Mouse (Mus musculus) testis, adult 2 months (tissue): ENCODE data around the gene Ryk.

Source experiments
- CTCF ChIP-seq: fragments of 200-500 bp; IDR thresholded peaks from 2 replicates; pipeline ENCODE4 v1.5.1; 2012; ENCODE audit warnings: low read depth, mild to moderate bottlenecking, inconsistent platforms, low read length, moderate library complexity; ENCODE audit not compliant: control insufficient read depth, insufficient read depth, insufficient replicate concordance
- POLR2A ChIP-seq: fragments of 200-500 bp; IDR thresholded peaks from 2 replicates; pipeline ENCODE4 v1.6.1; 2012; ENCODE audit warnings: low read depth, mild to moderate bottlenecking, inconsistent platforms, low read length, moderate library complexity; ENCODE audit not compliant: control insufficient read depth

DNA sequence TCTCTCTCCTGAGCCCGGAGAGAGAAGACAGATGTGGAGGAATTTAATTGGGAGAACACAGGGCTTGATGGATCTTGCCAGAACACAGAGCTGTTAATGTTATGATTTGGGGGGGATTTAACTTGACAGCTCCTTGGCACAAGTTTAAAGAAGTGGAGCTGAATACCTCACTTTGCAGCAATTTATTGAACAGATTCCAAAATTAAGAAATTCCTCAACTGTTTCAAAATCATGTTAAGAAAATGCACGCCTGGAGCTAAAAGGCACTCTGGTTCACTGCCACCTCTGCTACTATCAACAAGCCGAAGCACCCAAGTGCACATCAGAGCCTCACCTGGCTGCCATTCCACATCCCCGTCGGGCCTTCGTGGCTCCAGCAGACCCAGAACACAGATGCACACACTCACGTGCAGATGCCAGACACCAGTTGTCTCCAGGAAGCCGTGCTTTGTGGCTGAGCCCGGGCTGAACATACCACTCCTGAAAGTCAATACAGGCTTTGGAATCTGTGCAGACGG is 28.6 kb upstream of the Ryk start:
- TF ChIP-seq CTCF = no peak
- TF ChIP-seq POLR2A = no peak
